Mouse (Mus musculus) lung, adult 18-20 months (tissue): ENCODE results near the gene Zmiz1.

Source experiments
- DNase-seq, 2 experiments: peaks; one replicate each; pipeline ENCODE4 v3.0.0; 2022; ENCODE audit warnings: mixed read lengths in 2 of 2

Gene Zmiz1

DNA sequence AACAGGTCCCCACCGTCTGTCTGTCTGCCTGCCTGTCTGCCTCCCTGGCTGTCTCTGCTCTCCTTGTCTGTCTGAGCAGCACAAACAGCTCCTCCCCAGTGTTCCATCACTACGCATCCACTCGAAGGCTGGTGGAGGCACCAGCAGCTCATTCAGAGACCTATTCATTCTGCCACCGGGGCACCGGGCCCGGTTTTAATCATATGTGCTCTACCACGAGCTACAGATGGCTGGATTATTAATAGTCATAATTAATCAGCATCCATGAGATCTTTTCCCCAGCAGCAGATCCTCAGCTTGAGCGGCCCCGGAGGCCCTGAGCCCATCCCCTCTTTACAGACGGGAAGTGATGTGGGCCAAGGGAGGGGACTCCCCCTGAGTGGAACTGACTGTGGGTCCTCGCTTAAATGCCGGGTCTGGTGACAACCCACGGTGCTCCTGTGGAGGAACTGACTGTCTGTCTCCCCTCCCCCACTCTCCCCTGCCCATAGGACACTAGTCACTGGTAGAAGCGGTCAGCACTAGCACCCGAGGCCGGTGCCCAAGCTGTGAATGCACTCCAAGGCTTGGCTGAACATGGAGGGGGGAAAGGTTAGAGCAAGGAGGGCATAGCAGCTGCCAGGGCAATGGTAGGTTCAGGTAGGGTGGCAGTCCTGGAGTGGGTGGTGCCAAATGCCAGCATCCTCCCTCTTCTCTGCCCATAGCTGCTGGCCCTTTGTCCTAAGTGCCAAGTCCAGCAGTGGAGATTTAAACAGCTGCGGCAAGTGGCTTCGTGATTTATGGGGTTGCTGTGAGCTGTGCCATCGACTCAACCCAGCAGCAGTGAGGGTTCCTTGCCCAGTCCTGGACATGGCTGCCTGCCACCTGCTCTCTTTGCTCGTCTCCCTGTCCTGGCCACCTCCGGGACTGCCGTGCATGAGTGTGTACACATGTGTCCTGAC is 34.6 kb downstream of the Zmiz1 start:
- no peak for DNase-seq

DNA sequence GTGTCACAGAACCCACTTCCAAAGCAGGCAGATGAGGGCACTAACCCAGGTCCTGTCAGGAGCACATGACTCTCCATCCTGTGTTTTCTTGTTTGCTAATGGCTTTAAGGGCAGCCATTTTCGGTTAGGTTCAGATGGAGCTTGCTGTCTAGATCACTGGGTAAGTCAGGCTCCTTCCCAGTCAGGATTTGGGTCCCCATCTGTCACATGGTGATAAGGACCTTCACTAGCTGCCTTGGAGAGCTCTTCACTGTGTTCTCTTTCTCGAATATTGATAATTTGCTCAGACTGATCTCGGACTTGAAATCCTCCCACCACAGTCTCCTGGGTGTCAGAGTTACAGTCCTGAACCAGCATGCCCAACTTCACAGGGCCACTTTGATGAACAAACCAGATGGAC is 35.8 kb downstream of the Zmiz1 start:
- DNase-seq = no peak

DNA sequence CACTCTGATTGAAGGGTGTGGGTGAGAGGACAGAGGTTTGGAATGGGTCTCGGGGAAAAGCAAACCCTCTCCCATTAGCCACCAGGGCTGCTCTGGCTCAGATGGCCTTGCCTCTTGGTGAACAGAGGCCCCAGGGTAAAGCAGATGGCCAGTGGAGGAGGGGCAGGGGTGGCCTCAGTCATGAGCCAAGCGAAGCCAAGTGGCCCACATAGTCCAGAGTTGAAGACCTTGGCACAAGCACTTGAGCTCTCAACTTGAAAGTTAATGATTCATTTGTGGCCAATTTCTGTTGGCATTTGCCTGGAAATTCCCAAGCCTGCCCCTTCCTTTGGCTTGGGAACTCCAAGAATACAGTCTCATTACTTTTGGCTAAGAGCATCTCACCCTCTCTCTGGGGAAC is 37.1 kb downstream of the Zmiz1 start:
- peak; percentile 70 to 82 for DNase-seq

DNA sequence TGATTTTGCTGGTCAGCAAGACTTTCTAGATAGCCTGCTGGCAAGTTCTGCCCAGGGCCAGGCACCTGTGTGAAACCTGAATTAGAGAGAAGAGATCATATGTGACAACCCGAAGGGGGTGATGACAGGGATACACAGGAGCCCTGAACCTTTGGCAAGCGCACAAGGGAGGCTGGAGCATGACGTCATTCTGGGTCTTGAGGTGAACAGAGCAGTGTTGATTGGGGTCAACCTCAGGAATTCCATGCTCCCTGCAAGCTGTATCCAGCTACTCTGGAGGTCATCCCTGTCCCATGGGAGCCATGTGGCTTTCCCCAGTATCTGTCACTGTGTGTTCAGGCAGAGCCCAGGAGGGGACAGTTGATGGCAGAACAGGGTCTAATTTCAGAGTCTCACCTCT is 38.0 kb downstream of the Zmiz1 start:
- no peak for DNase-seq

DNA sequence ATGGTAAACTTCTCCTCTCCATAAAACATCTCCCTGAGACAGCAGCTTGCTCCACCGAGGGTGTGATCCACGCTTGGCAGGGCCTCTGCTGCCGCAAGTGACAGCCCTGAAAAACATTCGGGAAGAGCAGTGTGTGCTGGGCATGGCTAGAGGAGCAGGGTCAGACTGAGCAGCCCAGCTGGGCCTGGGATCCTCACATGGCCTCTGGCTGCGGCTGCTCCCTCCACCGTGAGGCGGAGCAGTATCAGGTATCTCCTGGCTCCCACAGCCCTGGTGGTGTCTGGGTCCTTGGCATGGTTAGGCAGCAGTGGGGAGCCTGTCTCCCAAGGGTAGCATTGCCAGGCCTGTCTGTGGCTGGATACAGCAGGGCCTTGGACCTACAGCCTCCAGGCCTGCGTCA is 38.6 kb downstream of the Zmiz1 start:
- no peak for DNase-seq

DNA sequence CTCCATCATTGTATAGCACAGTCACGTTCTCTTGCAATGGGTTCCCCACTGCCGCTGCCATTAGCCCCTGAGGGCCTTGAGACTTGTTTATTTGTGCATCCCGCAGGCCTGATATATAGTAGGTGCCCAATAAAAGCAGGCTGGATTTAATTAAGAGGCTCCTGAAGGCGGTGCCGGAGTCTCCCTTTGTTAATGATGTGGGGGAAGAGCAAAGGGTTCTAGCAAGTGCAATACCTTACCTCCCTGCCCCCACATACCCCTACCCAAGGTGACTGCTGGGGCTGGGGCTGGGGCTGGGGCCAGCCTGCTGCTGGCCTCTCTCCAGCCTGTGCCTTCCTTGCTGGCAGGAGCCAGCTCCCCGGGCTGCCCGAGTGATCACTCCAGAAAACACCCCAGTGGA is 39.4 kb downstream of the Zmiz1 start:
- no peak for DNase-seq

DNA sequence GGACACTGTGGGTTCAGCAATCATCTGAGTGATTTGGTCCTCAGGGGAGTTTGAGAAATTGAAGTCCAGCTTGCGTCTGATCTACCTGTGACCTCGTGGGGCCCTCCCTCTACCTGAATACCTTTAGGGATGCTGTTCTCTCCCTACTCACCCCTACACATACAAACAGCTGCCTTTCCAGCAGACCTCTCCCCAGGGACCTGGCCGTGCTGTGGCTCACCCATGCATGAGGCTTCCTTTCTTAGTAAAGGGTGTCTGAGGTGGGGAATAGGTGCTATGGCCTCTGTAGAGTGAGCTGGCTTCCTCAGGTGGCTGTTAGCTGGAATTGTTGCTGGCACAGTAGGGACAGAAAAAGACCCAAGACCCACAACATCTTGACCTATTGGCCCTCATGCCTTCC is 40.5 kb downstream of the Zmiz1 start:
- no peak for DNase-seq

DNA sequence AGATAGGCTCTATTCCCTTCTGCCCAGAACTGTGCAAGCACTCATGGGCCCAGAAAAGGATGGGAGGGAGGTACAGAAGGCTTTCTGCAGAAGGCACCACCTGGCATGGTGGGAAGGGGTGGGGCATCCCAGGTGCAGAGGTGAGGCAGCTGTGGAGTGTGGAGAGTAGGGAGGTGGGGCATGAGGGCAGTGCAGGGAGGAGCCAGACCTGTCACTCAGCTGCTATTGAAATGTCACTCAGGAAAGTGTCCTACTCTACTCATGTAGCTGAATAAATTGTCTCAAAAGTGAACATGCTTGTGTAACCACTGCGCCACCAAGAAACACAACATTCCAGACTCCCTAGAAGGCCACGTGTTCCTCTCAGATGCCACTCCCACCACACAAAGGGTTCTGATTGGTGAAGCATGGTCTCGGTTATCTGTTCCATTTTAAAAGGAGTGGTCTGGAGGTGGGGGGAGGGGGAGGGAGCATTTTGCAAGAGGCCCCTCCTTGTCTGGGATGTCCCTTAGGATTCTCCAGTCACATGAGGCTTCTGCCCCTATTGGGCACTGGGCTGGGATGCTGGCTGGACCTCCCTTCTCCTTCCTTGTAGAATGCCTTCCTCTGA is 41.6 kb downstream of the Zmiz1 start:
- peak; percentile 78 to 85 for DNase-seq

DNA sequence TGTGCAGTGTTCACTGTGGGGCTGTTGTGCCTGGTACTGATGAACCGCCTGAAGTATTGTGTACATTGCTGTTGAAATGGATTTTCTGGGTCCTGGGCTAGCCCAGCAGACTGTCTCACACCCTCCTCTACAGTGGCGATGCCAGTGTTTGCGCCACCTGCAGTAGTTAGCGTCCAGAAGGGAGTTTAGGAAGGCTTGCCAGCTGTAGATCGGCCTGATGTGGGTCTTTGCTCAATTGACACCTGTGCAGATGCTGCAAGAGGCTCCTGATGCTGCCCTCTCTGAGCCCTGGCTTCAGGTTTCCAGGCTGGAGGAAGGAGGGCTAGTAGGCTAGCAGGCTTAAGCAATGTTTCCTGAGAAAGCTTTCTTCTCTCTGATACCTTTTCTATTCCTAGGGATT is 42.5 kb downstream of the Zmiz1 start:
- DNase-seq = no peak

DNA sequence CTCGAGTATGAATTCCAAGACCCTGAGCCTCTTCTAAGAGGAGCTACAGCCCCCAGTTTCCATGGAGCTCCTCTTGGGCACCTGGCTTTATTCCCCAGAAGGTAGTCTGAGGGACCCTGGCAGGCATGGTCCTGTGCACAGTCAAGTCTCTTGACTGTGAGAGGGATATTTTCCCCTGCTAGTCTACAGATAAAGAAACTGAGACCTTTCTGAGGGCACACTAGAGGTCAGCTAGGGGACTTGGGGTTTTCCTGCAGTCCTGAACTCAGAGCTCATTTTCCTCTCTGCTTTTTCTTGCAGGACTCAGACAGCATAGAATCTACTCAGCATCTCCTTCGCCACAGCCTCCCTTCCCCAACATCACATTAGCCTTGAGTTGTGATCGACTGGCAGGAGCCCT is 43.4 kb downstream of the Zmiz1 start:
- DNase-seq = no peak

DNA sequence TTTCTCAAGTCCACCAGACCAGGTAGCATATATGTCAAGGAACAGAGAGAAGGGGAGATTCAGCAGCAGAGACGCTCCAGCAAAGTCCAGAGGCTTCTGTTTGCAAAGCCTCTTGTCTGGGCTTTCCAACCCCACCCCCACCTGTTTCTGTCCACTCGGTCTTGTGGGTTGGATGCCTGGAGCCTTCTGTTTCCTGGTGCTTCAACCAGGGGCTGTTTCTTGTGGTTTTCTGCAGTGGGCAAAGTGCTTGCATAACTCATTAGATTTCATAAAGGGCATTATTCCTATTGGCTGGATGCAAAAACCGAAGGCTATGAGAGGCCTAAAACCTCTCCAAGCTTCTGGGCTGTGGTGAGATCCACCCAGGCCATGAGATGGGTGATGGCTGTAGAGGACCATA is 45.3 kb downstream of the Zmiz1 start:
- DNase-seq = peak; percentile 59 to 80

DNA sequence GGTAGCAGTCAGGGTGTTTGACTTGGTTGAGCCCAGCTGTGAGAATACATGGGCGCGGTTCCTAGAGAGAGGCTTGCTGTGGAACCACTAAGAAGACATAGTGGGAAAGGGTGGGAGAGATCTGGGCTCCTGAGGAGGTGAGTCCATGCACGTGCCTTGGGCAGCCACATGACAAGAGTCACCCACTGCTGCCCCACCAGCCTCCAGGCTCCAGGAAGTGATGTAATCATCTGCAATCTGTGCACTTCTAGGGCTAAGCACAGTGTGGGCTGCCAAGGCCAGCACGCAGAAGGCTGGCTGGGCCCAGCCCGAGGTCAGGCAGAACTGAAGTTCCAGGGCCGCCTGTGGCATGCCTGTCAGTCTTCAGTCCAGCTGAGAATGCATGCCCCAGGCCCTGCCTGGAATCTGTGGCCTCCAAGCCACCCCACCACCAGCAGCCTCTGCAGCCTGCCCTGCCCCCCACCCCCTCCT is 46.3 kb downstream of the Zmiz1 start:
- DNase-seq = peak; percentile 76 to 83

DNA sequence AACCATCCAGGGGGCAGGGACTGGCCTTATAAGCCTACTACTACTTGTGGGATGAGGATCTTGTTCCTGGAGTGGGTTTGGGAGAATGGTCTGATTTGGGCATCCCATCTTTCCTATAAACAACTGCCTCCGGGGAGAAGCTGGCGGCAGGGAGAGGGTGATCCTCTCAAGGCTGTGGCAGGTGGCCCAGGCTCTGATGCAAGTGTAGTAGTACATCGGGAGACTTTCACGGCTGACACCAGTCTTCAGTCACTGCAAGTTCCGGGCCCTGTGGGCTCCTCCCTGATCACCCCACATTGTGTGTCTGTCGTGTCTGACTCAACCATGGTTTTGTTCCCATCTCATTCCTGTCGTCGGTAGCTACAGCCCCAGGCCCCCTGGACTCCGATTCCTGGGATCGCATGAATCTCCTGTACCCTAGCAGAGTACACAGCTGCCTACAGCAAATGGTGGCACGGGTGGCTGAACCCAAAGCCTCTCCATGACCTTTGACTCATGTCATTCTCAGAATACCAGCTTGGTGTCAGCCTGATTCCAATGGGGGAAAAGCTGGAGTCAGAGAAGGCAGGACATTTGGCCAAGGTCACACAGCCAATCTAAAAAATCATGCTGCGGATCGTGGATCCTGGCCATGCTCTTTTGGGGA is 49.2 kb downstream of the Zmiz1 start:
- DNase-seq = no peak

DNA sequence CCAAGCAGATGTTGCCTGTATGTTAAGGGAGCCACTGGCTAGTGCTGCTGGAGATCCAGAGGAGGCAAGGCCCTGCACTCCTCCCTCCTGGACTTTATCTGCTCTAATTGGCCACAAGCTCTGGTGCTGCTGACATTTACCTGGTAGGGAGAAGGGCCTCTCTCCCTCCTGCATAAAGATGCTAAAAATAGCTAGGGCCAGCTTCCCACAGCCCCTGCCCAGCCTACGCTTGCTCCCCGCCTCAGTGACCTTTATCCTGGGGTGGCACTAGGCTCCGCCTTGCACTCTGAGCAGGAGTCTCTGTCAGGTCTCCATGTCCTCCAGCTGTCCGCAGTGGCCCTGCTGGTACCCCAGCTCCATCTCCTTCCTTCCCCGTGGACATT is 49.8 kb downstream of the Zmiz1 start:
- DNase-seq = no peak

DNA sequence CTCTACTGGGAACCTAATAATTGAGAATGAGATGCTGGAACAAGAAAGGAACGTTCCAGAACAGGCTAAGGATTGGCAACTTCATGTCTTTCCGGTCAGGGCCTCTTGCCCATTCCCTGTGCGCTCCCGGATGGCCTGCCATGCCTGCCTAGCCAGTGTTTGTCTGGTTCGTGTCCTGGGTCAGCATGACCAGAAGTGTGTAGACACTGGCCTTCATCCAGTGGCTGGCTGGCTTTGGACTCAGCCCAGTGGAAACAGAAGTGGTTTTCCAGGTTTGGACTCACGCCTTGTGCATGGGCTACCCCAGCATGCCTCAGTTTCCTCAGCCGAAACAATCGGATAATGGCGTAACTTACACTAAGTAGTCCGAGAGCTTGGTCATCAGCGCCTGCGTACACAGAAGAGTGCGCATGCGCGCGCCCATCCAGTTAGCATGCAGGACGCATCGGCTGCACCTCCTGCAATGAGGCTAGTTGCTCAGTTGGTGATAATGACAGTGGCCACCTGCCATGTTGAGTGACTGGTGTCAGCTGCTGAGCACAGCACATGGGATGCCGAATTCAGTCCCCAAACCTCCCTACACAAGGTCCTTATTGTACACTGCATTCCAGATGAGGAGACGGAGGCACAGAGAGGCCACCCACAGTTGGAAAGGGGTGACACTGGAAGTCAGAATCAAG is 50.6 kb downstream of the Zmiz1 start:
- peak; percentile 72 to 73 for DNase-seq

DNA sequence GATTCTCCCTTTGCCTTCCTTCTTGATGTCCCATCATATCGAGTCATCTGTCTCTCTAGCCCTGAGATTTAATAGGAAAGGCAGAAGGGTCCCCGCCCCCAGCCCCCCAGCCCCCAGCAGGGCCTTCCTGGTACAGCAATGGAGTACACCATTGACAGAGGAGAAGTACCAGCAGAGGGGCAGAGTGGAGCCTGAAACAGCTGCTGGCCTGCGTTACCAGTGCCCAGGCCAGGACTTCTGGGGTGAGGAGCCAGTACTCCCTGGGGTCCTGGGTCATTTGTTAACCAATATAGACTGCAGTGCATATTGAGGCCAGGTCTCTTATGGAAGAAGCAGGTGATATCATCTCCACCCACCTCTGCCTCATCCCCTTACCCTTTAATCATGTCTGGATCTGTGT is 51.4 kb downstream of the Zmiz1 start:
- no peak for DNase-seq

DNA sequence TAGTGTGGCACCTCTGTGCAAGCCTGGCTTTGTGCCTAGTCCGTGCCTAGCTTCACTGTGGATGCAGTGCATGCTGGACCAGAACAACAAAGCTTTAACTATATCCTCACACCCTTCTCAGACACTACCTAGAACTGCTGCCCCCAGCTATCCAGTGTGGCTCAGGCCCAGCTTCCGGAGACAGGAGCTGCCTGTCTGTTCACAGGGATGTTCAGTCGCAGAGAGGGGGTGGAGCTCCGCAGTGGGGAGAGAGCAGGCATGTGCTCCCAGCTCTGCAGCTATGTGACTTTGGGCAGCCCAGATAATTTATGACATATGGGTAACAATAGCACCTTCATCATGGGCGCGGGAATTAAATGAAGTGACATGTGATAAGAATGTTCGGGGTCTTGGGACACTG is 52.0 kb downstream of the Zmiz1 start:
- DNase-seq = no peak

DNA sequence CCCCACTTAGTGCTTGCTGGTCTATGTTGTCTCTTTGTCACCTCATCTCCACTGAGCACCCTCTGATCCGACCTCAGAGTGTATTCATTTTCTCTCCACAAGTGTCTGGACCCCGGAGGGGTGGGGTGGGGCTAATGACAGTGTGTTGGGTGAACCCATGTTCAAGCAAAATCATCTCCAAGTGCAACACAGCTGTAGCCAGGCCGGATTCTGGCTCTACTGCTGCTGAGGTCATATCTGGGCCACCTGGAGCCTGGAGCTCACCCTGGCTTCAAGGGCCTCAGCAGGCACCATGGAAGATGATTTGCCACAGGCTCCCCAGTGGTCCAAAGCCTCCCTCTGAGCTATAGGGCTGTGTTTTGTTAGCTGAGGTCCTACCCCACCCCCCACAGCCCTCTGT is 52.6 kb downstream of the Zmiz1 start:
- DNase-seq = no peak

DNA sequence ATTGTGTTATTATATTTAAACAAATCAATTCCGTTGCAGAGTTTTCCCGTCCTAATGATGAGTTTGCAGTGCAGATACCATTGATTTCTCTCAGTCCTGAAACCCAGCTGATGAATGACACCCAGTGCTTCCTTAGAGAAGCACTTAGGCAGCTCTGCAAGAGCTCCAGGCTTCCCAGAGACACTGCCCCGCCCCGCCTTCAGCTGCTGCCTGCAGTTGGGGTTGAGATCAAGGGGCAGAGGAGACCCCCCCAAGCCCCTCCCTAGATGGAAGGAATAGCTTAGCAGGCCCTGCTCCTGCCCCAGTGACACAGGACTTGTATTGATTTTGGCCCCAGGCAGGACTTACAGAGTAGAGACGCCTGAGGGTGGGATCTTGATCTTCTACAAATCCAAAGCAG is 53.0 kb downstream of the Zmiz1 start:
- no peak for DNase-seq

DNA sequence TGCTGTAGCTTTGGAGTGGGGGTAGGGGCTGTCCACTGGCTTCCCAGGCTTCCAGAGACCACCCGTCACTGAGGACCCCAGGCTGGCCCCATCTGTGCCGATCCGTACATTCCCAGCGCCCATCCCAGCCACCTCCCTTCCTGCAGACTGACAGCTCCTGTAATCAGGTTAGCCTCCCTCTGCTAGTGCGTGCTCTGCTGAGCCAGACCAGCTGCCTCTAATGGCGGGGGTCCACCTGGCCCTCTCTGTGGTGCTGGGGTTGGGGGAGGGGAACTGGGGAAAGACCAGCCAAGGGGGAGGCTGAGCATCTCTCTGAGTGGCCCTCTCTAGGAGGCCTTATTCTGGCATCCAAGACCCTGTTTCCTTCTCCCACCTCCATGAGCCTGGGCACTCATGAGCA is 53.8 kb downstream of the Zmiz1 start:
- DNase-seq = no peak

DNA sequence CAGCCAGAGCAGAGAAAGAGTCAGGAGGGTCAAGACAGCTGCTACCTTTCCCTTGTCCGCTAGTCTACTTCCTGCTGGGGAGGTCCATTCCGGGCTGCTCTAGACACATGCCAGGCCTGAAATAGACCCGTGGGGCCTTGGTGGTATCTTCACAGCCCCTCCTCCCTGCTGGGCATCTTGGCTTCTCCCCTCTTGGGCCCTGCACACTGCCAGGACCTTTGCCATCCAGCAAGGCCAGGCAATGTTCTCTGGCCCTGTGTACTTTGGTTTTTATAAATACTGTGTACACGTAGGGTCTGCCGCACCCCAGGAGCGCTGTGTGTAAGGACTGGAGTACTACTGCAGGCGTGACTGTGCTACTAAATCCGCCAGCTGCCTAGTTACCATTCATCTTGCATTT is 54.5 kb downstream of the Zmiz1 start:
- no peak for DNase-seq

DNA sequence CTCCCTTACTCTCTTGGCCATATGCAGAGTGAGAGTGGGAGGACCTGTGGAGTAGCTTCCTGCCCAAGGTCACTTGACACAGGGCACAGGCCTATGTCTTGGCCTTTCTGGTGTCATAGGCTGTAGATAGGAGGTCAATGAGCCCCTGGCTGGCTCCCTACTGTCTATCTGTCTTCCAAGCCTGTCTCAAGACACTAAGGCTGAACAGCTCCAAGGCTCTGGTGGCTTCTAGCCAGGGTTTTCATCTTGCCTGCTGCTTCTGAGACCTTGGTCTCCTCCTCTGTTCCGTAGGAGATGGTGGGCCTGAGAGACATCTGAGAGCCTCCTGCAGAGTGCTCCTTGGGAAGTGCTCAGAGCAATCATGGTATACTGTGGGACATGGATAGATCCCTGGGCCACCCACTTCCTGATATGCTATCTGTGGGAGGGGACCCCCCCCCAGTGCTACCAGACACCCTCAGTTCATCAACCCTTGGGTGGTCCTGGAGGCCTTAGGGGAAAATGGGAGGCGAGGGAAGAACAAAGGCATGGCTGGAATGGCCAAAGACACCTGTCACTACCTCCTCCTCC is 56.0 kb downstream of the Zmiz1 start:
- no peak for DNase-seq

DNA sequence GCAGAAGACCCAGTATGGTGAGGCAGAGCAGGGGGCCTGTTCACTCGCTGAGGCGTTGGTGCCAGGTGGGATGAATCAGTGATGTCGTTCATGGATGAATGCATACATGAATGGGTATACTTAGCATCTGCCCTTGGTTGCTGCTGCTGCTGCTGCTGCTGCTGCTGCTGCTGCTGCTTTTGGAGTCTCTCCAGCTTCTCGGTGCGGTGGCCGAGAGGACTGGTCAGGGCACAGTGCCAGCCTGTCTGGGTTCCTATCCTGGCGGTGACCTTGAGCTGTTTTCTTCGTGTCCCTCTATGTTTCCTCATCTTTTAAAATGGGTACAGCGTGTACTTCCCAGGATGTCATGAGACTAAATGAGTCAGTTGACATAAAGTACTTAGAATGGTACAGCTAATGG is 56.9 kb downstream of the Zmiz1 start:
- peak; percentile 73 to 86 for DNase-seq
